Mouse (Mus musculus) bone marrow, adult 2 months (tissue): ENCODE measurements around the gene Fbll1.

ENCODE experiments used
- CTCF ChIP-seq: fragments of 200-500 bp; IDR thresholded peaks from 2 replicates; pipeline ENCODE4 v1.5.1; 2011; ENCODE audit warnings: low read length, control low read depth; ENCODE audit not compliant: control insufficient read depth, insufficient read depth
- POLR2A ChIP-seq: fragments of 200-500 bp; IDR thresholded peaks from 2 replicates; pipeline ENCODE4 v1.6.1; 2011; ENCODE audit warnings: low read depth, mild to moderate bottlenecking, control low read depth, low read length, borderline replicate concordance; ENCODE audit not compliant: control insufficient read depth

DNA sequence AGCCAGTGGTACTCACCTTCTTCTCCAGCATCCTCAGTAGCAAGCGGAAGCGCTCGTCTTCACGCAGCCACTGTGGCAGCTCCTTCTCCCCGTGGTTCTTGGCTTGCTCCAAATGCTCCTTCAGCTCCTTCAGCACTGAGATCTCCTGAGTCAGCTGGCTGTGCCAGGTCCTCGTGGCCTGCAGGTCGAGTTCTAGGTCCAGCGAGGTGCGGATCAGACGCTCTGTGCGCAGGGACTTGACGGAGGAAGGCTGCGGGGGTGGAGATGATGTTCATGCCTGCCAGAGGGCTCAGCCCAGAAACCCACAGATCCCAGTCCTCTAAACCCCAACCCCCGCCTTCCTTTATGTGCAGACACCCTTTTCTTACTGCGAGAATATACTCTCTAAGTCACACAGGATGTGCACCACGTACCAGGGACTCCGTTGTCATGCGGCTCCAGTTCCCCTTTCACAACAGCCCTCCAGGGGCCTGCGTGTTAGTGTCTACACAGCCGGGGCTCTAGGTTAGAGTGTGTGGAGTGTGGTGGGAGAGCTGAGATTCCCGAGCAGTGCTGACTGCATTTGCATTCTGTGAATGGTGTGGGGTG is 43.1 kb upstream of the Fbll1 start:
- TF ChIP-seq CTCF (no peak), POLR2A (no peak)
